Mouse (Mus musculus): ENCODE measurements around the gene Naa20. TPM values are rescaled to one million over a fixed set of nuclear protein-coding genes. Genes with fewer than 3 reads are reported as not detected.
"Not testable (repeated sequence)": the region's sequence is repeated elsewhere in the genome, so short reads cannot be mapped to it uniquely, and the experiment has no call there.

Gene Naa20
- polyA plus RNA-seq, 1 experiment from 2014 or later = 159 TPM

DNA sequence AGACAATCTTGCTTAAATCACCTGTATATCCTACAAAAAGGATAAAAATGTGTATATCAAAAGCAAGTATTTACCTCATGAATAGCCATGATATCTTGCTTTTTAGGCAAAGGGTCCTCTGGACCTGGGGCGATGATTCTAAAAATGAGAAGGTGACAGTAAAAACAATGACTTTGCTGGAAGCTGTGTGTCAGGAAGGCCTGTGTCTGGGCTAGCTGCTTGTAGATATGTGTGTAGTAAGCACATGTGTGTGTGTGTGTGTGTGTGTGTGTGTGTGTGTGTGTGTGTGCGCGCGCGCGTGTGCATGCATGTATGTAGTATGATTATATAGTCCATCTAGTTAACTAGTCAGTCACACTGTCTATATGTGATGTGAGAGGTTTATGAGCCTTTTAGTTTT lies 8.1 kb upstream of the Naa20 start:
- Histone ChIP-seq H3K27ac (replicated peaks; ENCODE audit: low read depth, low read length) (no peak overlapping the region), H3K9ac (ENCODE audit: low read length) (no peak overlapping the region), H3K9me3 (ENCODE audit: control insufficient read depth, low read length) (no peaks in the 10 kb centered on the region), H3K4me3 (ENCODE audit: low read depth, low read length) (no peak overlapping the region), H3K36me3 (ENCODE audit: control insufficient read depth, insufficient read depth, low read length) (no peaks in the 10 kb centered on the region), H3K27me3 (ENCODE audit: control insufficient read depth, insufficient read depth, low read length) (no peaks in the 10 kb centered on the region), H3K4me1 (ENCODE audit: control insufficient read depth, insufficient read depth, low read length) (no peaks in the 10 kb centered on the region), H3K4me2 (ENCODE audit: low read depth, severe bottlenecking) (no peak overlapping the region)
- WGBS = 95% methylated on average over 6 of the region's 6 CpGs
- no peak for DNase-seq (ENCODE audit: low spot score)
- ATAC-seq (ENCODE audit: insufficient number of reproducible peaks, low FRiP score, low TSS enrichment, low read depth) = no peak

DNA sequence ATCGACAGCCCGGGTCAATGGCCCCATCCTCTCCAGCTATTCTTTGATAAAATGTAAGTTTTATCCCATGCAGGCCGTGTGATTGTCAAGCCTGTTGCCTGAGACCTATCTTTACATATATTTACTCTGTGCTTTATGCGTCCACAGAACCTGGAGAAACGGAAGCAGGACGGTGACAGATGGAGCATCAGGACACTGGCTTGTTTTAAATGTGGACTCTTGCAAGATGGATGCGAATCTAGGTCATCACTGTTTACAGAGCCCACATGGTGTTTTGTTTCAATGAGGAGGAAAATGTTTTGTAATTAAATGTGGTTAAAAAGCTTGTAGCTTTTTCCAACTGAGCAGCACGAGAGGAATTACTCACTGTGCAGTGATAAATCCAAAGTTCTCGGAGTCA lies 3.8 kb upstream of the Naa20 start:
- no peak for ATAC-seq (ENCODE audit: insufficient number of reproducible peaks, low FRiP score, low TSS enrichment, low read depth)

DNA sequence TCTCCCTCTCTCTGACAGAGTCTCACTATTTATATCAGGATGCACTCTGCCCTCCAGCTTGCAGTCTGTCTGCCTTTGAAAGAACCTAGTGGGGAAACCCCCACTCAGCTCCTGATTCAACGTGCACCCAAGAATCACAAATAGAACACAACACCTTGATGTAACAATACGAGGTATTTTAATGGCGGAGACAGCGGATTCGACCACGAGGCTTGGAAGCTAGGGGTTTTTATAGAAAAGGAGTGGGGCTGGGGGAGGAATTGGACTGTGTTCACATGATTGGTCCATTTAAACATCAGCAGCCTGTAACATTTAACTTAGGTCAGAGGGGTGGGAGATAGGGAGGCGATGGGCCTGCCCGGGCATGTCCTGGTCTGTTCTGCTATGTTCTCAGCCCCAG lies 1.6 kb upstream of the Naa20 start:
- H3K9ac ChIP-seq (ENCODE audit: low read length); H3K4me1 ChIP-seq (ENCODE audit: control insufficient read depth, insufficient read depth, low read length); H3K36me3 ChIP-seq (ENCODE audit: control insufficient read depth, insufficient read depth, low read length); H3K9me3 ChIP-seq (ENCODE audit: control insufficient read depth, low read length); DNase-seq (ENCODE audit: low spot score); H3K27me3 ChIP-seq (ENCODE audit: control insufficient read depth, insufficient read depth, low read length); H3K4me3 ChIP-seq (ENCODE audit: low read depth, low read length); H3K27ac ChIP-seq (replicated peaks; ENCODE audit: low read depth, low read length); ATAC-seq (ENCODE audit: insufficient number of reproducible peaks, low FRiP score, low TSS enrichment, low read depth); H3K4me2 ChIP-seq (ENCODE audit: low read depth, severe bottlenecking): not testable (repeated sequence)
- WGBS = 80% methylated on average over 7 of the region's 8 CpGs

More for the DNA sequence above, 3.8 kb upstream of the Naa20 start:
- H3K27me3 ChIP-seq (ENCODE audit: control insufficient read depth, insufficient read depth, low read length) = no peaks in the 10 kb centered on the region
- no peaks in the 10 kb centered on the region for H3K36me3 ChIP-seq (ENCODE audit: control insufficient read depth, insufficient read depth, low read length)
- no peaks in the 10 kb centered on the region for H3K4me1 ChIP-seq (ENCODE audit: control insufficient read depth, insufficient read depth, low read length)
- no peak for DNase-seq (ENCODE audit: low spot score)
- 84% methylated on average over 9 of the region's 9 CpGs for WGBS
- H3K4me2 ChIP-seq (ENCODE audit: low read depth, severe bottlenecking) = no peak overlapping the region
- H3K4me3 ChIP-seq (ENCODE audit: low read depth, low read length) = no peak overlapping the region
- no peak overlapping the region for H3K9ac ChIP-seq (ENCODE audit: low read length)
- no peak overlapping the region for H3K27ac ChIP-seq (replicated peaks; ENCODE audit: low read depth, low read length)
- no peaks in the 10 kb centered on the region for H3K9me3 ChIP-seq (ENCODE audit: control insufficient read depth, low read length)

DNA sequence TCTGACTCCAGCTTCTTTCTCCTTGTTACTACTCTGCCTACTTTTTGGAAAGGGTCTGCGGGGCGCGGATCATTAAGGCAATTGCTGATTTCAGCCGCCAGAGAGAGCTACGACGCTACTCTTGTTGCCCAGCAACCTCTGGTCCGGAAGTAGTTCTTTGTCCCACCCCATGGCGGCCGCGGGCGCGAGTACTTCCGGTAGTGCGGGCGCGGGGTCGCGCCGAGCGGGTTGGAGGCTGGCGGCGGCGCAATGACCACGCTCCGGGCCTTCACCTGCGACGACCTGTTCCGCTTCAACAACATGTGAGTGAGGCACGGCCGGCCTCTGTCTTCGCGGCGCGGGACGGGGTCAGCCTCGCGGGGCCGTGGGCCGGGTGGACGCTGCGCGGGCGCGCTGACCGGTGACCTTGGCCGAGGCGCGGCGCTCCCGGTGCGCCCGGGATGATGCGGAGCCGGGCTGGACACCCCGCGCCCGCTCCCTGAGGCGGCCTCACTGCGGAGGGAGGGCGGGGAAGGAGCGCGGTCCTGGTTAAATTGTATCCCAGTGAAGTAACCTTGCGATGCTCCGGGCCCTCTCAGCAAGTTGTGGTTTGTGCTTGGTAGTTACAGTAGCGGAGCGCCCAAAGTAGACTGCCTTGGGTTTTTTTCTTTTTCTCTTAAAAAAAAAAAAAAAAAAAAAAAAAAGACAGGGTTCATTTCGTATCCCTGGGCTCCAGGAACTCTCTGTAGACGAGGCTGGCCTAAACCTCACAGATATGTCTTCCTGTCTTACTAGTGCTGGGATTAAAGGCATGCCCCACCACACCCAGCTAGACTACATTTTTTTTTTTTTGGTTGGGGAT lies 1.4 kb downstream of the Naa20 start:
- H3K9ac ChIP-seq (ENCODE audit: low read length) = peak overlapping the region; percentile 91
- 0% methylated on average over 68 of the region's 68 CpGs for WGBS
- peaks cover 5% of the 10 kb centered on the region for H3K4me1 ChIP-seq (ENCODE audit: control insufficient read depth, insufficient read depth, low read length)
- H3K4me2 ChIP-seq (ENCODE audit: low read depth, severe bottlenecking) = peak overlapping the region; percentile 64
- peak; percentile 91 for ATAC-seq (ENCODE audit: insufficient number of reproducible peaks, low FRiP score, low TSS enrichment, low read depth)
- peak overlapping the region; percentile 59; the same call in 1 of the 2 replicates for H3K27ac ChIP-seq (replicated peaks; ENCODE audit: low read depth, low read length)
- H3K36me3 ChIP-seq (ENCODE audit: control insufficient read depth, insufficient read depth, low read length) = no peaks in the 10 kb centered on the region; the same call in 1 of the 2 replicates
- H3K9me3 ChIP-seq (ENCODE audit: control insufficient read depth, low read length) = no peaks in the 10 kb centered on the region
- peak overlapping the region; percentile 85 for H3K4me3 ChIP-seq (ENCODE audit: low read depth, low read length)
- DNase-seq (ENCODE audit: low spot score) = peak; percentile 96
- no peaks in the 10 kb centered on the region for H3K27me3 ChIP-seq (ENCODE audit: control insufficient read depth, insufficient read depth, low read length)

DNA sequence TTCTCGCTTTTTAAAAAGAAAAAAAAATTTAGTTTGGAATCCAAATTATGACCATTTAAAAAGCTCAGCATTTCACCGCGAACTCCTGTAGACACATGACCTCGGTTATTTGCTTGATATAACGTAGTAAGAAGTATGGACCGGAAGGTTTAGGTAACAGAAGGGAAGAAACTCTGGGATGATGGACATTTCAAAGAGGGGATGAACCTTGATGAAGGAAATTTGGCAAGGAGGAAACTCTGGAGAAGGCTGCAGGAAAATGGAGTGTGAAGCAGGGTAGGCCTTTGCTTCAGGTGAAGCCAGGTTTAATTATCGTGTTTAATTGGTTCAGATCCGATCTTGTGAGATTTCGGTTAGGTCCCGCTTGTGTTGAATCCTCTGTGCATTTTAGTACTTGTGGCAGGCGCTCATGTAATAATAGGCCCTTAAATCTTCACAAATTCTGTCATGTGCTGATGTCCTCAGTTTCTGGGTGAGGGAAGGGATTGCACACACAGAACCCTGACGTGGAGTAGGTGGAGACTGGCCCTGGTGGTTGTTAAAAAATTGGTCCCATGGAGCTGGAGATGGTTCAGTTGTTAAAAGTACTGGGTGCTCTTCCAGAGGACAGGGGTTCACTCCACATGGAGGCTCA lies 2.2 kb downstream of the Naa20 start:
- no peak overlapping the region for H3K27ac ChIP-seq (replicated peaks; ENCODE audit: low read depth, low read length)
- ATAC-seq (ENCODE audit: insufficient number of reproducible peaks, low FRiP score, low TSS enrichment, low read depth) (no peak), DNase-seq (ENCODE audit: low spot score) (no peak)
- H3K4me3 ChIP-seq (ENCODE audit: low read depth, low read length) = peak overlapping the region; percentile 85
- 29% methylated on average over 12 of the region's 12 CpGs for WGBS
- no peaks in the 10 kb centered on the region; the same call in 1 of the 2 replicates for H3K36me3 ChIP-seq (ENCODE audit: control insufficient read depth, insufficient read depth, low read length)
- peak overlapping the region; percentile 64 for H3K4me2 ChIP-seq (ENCODE audit: low read depth, severe bottlenecking)
- H3K4me1 ChIP-seq (ENCODE audit: control insufficient read depth, insufficient read depth, low read length) = peaks cover 5% of the 10 kb centered on the region
- peak overlapping the region; percentile 91 for H3K9ac ChIP-seq (ENCODE audit: low read length)
- H3K27me3 ChIP-seq (ENCODE audit: control insufficient read depth, insufficient read depth, low read length) = no peaks in the 10 kb centered on the region
- H3K9me3 ChIP-seq (ENCODE audit: control insufficient read depth, low read length) = no peaks in the 10 kb centered on the region

DNA sequence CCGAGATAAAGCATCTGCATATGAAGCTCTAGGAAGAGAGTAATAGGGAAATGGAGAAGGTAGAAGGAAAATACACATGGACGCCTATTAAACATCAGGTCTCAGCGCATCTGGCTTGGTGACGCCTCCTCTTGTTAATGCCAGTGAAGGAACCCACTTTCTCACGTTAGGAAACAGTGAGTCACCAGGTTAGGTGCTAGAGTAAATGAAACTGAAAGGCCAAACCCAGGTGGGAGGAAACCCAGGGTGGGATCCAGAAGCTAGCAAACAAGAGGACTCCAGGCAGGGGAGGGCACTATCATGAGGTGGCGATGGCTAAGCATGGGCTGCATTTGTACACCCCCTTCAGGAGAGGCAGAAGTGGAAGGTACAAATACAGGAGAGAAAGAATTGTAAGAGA lies 3.3 kb downstream of the Naa20 start:
- Histone ChIP-seq H3K9ac (ENCODE audit: low read length) (no peak overlapping the region), H3K4me1 (ENCODE audit: control insufficient read depth, insufficient read depth, low read length) (peaks cover 5% of the 10 kb centered on the region), H3K9me3 (ENCODE audit: control insufficient read depth, low read length) (no peaks in the 10 kb centered on the region), H3K36me3 (ENCODE audit: control insufficient read depth, insufficient read depth, low read length) (peaks cover 3% of the 10 kb centered on the region; the same call in 1 of the 2 replicates), H3K4me3 (ENCODE audit: low read depth, low read length) (no peak overlapping the region), H3K4me2 (ENCODE audit: low read depth, severe bottlenecking) (no peak overlapping the region), H3K27me3 (ENCODE audit: control insufficient read depth, insufficient read depth, low read length) (no peaks in the 10 kb centered on the region), H3K27ac (replicated peaks; ENCODE audit: low read depth, low read length) (no peak overlapping the region)
- WGBS = 88% methylated on average over 6 of the region's 6 CpGs
- ATAC-seq (ENCODE audit: insufficient number of reproducible peaks, low FRiP score, low TSS enrichment, low read depth) = no peak
- no peak for DNase-seq (ENCODE audit: low spot score)

DNA sequence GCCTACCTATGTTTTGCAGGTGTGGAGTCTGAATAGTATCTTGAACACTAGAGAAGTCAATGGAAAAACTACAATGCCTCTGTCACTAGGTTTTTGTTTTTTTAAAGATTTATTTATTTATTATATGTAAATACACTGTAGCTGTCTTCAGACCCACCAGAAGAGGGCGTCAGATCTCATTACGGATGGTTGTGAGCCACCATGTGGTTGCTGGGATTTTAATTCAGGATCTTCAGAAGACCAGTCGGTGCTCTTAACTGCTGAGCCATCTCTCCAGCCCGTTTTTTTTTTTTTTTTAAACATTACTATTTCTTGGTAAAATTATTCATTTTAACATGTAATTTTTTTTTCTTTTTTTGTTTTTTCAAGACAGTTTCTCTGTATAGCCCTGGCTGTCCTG lies 4.0 kb downstream of the Naa20 start:
- ATAC-seq (ENCODE audit: insufficient number of reproducible peaks, low FRiP score, low TSS enrichment, low read depth); H3K27ac ChIP-seq (replicated peaks; ENCODE audit: low read depth, low read length); H3K36me3 ChIP-seq (ENCODE audit: control insufficient read depth, insufficient read depth, low read length); H3K9ac ChIP-seq (ENCODE audit: low read length); H3K4me1 ChIP-seq (ENCODE audit: control insufficient read depth, insufficient read depth, low read length); H3K27me3 ChIP-seq (ENCODE audit: control insufficient read depth, insufficient read depth, low read length); H3K4me3 ChIP-seq (ENCODE audit: low read depth, low read length); DNase-seq (ENCODE audit: low spot score); H3K4me2 ChIP-seq (ENCODE audit: low read depth, severe bottlenecking); H3K9me3 ChIP-seq (ENCODE audit: control insufficient read depth, low read length): not testable (repeated sequence)
- 54% methylated on average over 4 of the region's 4 CpGs for WGBS

DNA sequence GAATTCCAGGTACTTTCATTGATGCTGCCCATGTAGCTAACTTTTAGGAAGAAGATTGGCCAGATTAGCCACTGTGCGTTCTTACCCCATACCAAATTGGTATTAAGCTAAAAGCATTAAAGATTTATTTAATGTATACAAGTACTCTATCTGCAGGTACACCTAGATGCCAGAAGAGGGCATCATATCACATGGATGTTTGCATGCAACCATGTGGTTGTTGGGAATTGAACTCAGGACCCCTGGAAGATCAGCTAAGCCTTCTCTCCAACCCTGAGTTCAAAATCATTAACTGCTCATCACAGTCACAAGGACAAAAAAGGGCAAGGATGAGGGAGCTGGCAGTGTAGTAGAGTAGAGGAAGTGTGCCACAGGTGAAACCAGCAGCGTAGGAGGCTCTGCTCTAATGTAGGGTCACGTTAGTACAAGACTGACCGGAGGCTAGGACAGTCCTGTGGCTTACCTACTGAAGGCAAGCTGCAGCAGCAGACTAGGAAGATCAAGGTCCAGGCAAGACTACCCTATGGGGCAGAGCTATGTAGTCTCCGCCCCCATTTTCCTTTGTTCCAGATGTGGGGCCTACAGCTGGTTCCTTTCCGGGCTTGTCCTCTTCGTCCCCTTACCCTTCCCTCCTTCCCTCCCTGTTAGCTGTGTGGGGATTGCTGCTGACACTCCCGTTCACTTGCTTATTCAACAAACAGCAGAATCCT lies 19.2 kb downstream of the Naa20 start:
- DNase-seq (ENCODE audit: low spot score) (no peak), ATAC-seq (ENCODE audit: insufficient number of reproducible peaks, low FRiP score, low TSS enrichment, low read depth) (no peak)
- Histone ChIP-seq H3K27me3 (ENCODE audit: control insufficient read depth, insufficient read depth, low read length) (no peaks in the 10 kb centered on the region), H3K9ac (ENCODE audit: low read length) (no peak overlapping the region), H3K27ac (replicated peaks; ENCODE audit: low read depth, low read length) (no peak overlapping the region), H3K4me1 (ENCODE audit: control insufficient read depth, insufficient read depth, low read length) (no peaks in the 10 kb centered on the region), H3K9me3 (ENCODE audit: control insufficient read depth, low read length) (no peaks in the 10 kb centered on the region), H3K4me3 (ENCODE audit: low read depth, low read length) (no peak overlapping the region), H3K36me3 (ENCODE audit: control insufficient read depth, insufficient read depth, low read length) (peaks cover 8% of the 10 kb centered on the region; the same call in 1 of the 2 replicates), H3K4me2 (ENCODE audit: low read depth, severe bottlenecking) (no peak overlapping the region)
- 79% methylated on average over 8 of the region's 8 CpGs for WGBS
